Mouse (Mus musculus) kidney, postnatal 4 days (tissue): ENCODE results near the gene Ghr.

Experiments used
- DNase-seq, 2 experiments: peaks; one replicate each; pipeline ENCODE4 v3.0.0; 2021; ENCODE audit warnings: mixed read lengths in 2 of 2

Ghr gene

GRCm38 (mm10) chr15:3356073-3356766 lies 227.1 kb downstream of the Ghr start:
- no peak for DNase-seq

GRCm38 (mm10) chr15:3353696-3354095 lies 229.6 kb downstream of the Ghr start:
- DNase-seq = no peak

GRCm38 (mm10) chr15:3349306-3350064 lies 233.8 kb downstream of the Ghr start:
- DNase-seq = no peak

GRCm38 (mm10) chr15:3346682-3347081 lies 236.6 kb downstream of the Ghr start:
- no peak for DNase-seq

GRCm38 (mm10) chr15:3344555-3344954 lies 238.7 kb downstream of the Ghr start:
- DNase-seq = no peak

- DNase-seq = no peak
Observed at GRCm38 (mm10) chr15:3341806-3342582, 241.3 kb downstream of the Ghr start.

DNA sequence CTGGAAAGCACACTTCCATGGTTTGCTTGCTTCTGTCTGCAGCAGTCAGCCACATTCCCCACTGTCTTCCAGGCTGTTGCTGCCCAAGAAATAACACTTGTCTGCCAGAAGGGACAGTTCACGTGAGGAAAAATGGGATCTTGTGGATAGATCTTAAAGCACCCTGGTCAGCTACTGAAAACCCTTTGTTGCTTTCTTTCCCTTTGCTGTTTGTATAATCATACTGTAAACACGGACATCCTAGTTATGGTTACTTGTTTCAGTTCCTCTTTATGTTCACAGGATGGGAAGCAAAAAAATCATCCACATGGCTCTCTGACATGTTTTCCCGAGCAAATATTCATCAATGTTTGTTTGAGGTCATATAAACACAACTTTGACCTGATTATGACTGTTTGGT lies 243.4 kb downstream of the Ghr start:
- DNase-seq = no peak

DNA sequence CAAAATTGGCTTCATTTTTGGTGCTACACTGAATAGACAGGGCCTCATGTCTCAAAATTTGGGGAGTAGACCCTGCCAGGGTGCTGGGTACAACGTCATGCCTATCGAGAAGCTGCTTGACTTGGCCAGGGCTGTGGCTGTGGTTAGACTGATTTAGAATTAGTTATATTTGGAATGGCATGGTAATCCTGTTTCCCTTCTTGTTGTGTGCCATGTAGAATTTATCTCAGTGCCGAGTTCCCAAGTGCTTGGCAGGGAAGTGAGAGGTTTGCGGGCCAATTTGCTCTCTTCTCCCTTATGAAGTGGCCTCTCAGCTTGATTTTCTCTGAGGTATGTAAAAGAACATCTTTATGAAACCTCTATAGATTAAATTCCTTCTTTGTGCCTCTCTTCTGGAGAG lies 250.8 kb downstream of the Ghr start:
- no peak for DNase-seq

DNA sequence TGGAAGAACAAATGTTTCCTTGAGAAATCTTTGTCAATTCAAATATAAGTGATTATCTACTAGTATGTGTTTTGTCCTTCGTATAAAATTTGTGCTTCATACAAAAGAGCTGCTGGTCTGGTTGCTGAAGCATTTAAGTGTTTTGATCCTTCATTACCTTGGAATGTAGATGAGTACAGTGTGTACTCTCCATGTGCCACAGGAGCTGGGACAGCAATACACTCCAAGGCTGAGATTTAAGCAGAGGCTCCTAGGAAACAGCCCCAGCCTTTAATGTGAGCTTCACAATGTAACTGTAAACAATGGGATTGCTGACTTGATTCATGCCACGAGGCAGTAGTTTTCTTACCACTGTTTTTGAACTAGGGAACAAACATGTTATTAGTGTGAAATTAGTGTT lies 251.5 kb downstream of the Ghr start:
- DNase-seq = no peak

DNA sequence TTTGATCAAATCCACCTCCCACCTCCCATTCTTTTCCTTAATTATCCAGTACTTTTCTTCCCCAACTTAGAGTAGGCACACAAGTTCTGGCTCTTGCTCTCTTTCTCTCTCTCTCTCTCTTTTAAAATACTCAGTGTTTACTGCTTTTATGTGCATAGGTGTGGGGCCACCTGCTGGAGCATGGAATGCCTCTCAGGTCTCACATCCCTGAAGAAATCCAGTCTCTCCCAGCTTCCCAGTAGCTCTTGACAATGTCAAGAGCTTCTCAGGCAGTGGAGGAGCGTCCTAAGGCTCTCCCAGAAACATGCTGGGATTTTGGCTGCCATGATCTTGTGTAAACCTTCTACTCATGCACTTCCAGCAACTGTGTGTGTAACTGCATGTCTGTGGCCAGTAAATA lies 253.0 kb downstream of the Ghr start:
- DNase-seq = no peak

- no peak for DNase-seq
Observed at GRCm38 (mm10) chr15:3323041-3323440, 260.3 kb downstream of the Ghr start.

DNA sequence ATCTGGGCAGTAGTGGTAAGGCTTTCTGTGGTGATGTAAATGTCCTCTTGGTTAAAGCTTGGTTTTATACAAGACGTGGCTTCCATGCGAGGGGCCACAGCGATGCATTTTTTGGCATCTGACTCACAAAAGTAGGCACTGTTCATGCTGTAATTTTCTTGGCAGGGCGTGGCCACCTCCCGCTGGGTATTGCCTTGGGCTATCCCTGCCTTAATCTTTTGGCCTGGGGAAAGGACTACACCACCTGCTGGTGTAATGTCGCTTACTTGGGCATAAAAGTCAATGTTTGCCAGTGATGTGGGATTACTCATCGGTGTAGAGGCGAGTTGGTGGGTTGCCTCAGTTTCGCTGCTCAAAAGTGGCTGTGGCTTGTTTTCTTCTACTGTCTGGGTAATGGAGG lies 263.4 kb downstream of the Ghr start:
- DNase-seq = no peak

DNA sequence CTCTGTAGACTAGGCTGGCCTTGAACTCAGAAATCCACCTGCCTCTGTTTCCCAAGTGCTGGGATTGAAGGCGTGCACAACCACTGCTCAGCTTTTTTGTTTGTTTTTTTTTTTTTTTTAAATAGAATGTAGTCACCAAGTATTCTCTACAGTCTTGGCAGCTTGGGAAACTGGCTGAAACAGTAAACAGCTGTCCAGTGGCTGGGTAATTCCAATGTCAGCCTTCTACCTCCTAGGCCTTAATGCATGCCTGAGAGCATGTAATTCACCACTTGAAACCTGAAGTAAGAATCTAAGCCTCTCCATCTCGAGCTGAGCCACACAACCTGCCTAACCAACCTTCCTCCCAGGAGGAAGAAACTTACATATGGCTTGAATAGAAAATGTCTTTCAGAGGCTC lies 266.7 kb downstream of the Ghr start:
- no peak for DNase-seq

DNA sequence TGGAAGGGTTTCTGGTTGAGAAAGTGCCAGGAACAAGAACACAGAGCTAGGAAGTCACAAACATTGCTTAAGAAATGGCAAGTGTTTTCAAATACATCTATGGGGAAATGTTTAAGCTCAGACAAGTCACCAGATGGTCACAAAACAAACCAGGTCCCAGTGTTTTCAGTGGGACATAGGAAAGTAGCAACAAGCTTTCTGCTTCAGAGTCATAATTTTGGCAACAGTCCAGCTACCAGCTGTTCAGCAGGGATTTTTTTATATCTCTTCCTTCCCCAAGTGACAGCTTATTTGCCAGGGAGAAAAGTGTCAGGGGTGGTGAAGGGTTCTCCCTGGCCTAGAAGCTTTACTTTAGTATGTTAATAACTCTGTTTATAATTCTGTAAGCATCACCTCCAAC lies 270.4 kb downstream of the Ghr start:
- DNase-seq = peak; percentile 14 to 17

GRCm38 (mm10) chr15:3309856-3310255 lies 273.4 kb downstream of the Ghr start:
- DNase-seq = no peak

DNA sequence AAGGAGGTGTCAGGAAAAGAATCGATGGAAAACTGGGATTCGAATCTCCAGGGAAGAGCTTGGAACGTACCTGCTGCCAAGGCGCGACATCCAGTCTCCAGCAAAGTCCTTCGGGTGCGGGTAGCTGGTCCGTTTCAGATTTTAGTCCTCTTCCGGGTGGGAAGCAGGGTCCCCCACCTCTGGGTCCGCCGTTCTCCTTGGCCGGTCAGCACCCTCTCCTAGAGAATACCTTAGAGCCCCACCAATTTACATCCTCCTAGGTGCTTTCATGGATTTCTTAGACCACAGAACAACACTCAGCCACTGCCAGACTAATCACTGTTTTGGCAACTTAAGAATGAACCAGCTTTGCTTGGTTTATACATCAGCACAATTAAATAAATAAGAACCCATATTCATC lies 279.9 kb downstream of the Ghr start, which contains the start of gene Ccdc152:
TSS of gene Ccdc152 (minus strand) at position 101 of the 400 bp plus-strand sequence.
- DNase-seq = no peak

GRCm38 (mm10) chr15:3300361-3301100 lies 282.8 kb downstream of the Ghr start:
- no peak for DNase-seq

- no peak for DNase-seq
Observed at GRCm38 (mm10) chr15:3297615-3298014, 285.7 kb downstream of the Ghr start.

- no peak for DNase-seq
Observed at GRCm38 (mm10) chr15:3295986-3296385, 287.3 kb downstream of the Ghr start.

DNA sequence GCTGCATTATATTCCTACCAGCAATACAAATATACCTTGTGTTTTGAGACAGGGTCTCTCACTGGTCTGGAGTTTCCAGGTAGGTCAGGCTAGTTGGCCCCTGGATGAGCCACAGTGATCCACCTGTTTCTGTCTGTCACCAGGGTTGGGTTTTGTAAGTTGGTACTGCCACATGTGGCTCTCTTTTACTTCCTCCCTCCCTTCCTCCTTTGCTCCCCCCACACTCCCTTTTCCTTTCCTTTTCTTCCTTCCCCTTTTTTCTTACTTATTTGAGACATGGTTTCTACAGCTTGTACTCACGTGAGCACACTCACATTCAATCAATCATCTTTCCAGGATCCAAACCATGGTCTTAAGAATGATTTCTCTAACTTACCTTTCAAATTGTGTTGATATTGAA lies 289.8 kb downstream of the Ghr start:
- DNase-seq = no peak

- DNase-seq = no peak
Observed at GRCm38 (mm10) chr15:3290435-3290834, 292.9 kb downstream of the Ghr start.

GRCm38 (mm10) chr15:3286032-3286431 lies 297.3 kb downstream of the Ghr start:
- DNase-seq = no peak

DNA sequence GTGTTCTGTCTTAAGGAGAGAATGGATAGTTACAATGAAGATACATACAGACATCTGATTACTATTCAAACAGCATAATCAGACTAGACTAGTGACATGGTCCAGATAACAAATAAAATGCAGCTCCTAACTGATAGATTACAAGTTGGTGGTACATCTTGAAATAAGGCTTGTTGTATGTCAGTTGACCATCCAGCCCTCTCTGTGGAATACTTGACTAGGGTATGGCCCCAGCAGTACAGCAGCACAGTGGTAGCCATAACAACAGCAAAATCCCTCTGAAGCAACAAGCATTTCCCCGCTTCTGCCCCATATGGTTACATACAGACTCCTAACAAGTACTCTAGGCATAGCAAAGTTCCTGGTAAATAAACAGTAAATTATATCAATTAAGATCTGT lies 301.6 kb downstream of the Ghr start:
- DNase-seq = no peak
